Mouse (Mus musculus) lung, embryonic 15.5 days (tissue): ENCODE measurements at regions not wholly inside any gene's neighbourhood (a gene's known extent, or its start where the extent isn't known, plus 50 kb on each side); places are given as distances from the start of the nearest gene placed in this dataset.
"Not testable (repeated sequence)": the region's sequence is repeated elsewhere in the genome, so short reads cannot be mapped to it uniquely, and the experiment has no call there.

ENCODE experiments used
- ATAC-seq: fragments of 200-750 bp; cut with Nextera tagmentation; 2 replicates; pipeline ENCODE4 v1.8.0; 2017; ENCODE audit warnings: moderate number of reproducible peaks, borderline replicate concordance; ENCODE audit not compliant: low FRiP score, low TSS enrichment; ENCODE audit errors: extremely low read depth
- H3K27ac ChIP-seq: fragments of 300-500 bp; sonication (generic); 2 replicates; pipeline ENCODE4 v1.5.1; 2015; ENCODE audit warnings: moderate library complexity, mild to moderate bottlenecking, inconsistent platforms
- H3K27me3 ChIP-seq: fragments of 300-500 bp; sonication (generic); 2 replicates; pipeline ENCODE4 v1.6.1; 2015; ENCODE audit warnings: inconsistent platforms
- H3K36me3 ChIP-seq: fragments of 300-500 bp; sonication (generic); 2 replicates; pipeline ENCODE4 v1.6.1; 2015; ENCODE audit warnings: inconsistent platforms
- H3K4me1 ChIP-seq: fragments of 300-500 bp; sonication (generic); 2 replicates; pipeline ENCODE4 v1.6.1; 2015; ENCODE audit warnings: inconsistent platforms
- H3K4me2 ChIP-seq: fragments of 300-500 bp; sonication (generic); 2 replicates; pipeline ENCODE4 v1.6.1; 2015; ENCODE audit warnings: inconsistent platforms, mild to moderate bottlenecking, moderate library complexity
- H3K4me3 ChIP-seq: fragments of 300-500 bp; sonication (generic); 2 replicates; pipeline ENCODE4 v1.5.1; 2015; ENCODE audit warnings: mild to moderate bottlenecking, inconsistent platforms
- H3K9ac ChIP-seq: fragments of 300-500 bp; sonication (generic); 2 replicates; pipeline ENCODE4 v1.6.1; 2015; ENCODE audit warnings: inconsistent platforms
- H3K9me3 ChIP-seq: fragments of 300-500 bp; sonication (generic); 2 replicates; pipeline ENCODE4 v1.6.1; 2016; ENCODE audit warnings: inconsistent platforms
- WGBS: fragments of 180-500 bp; shearing (Covaris S2); methylation state at CpG from one replicate; pipeline ENCODE4 v1.1.7; 2015; 5-methylcytosine and 5-hydroxymethylcytosine counted together

DNA sequence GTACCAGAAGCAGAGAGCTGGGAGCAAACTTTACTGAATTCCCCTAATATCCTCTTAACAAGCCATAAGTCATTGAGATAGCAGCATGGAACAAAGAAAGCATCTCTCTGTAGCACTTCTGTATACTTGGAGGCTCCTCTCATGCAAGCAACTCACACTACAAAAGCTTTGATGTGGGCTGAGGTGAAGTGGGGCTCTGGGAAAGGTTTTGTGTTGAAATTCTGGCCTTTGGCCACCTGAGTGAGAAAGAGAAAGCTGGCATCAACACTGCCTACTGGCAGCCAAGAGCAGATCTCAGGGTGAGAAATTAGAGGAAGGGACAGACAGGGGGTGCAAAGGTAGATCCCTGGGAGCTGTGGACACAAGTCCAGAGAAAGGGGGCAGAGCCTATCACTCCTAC, 477.0 kb upstream of the 2610301B20Rik start:
- no peak for ATAC-seq
- Histone ChIP-seq H3K36me3 (no peaks in the 10 kb centered on the region), H3K4me3 (no peak overlapping the region), H3K4me1 (no peaks in the 10 kb centered on the region), H3K4me2 (no peak overlapping the region), H3K9me3 (no peaks in the 10 kb centered on the region), H3K9ac (no peak overlapping the region), H3K27me3 (no peaks in the 10 kb centered on the region), H3K27ac (no peak overlapping the region)

GRCm38 (mm10) chr4:10398075-10398474, 476.2 kb upstream of the 2610301B20Rik start:
- ATAC-seq, result no peak
- no peaks in the 10 kb centered on the region for H3K9me3 ChIP-seq
- no peaks in the 10 kb centered on the region for H3K27me3 ChIP-seq
- no peak overlapping the region for H3K27ac ChIP-seq
- H3K9ac ChIP-seq, result no peak overlapping the region
- no peaks in the 10 kb centered on the region for H3K36me3 ChIP-seq
- H3K4me3 ChIP-seq, result no peak overlapping the region
- H3K4me2 ChIP-seq, result no peak overlapping the region
- 78% methylated on average over 2 of the region's 2 CpGs for WGBS
- H3K4me1 ChIP-seq, result no peaks in the 10 kb centered on the region

DNA sequence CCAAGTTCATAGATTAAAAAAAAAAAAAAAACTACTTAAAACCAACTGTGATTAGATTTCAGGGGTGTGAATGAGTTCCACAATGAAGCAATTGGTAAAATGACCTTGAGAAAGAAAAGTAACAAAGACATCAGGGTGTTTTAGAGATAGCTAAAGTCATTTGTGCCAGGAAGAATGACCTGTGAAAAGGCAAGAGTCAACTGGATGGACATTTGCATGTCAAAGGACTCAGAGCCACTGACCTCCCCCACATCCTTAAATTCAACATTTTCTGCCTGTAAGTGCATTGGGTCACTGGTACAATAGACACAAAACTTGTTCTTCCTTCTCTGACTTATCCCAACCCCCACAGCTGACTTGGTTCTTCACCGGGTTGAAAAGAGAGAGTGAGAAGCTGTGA, 474.6 kb upstream of the 2610301B20Rik start:
- Histone ChIP-seq H3K9ac (no peak overlapping the region), H3K36me3 (no peaks in the 10 kb centered on the region), H3K4me2 (no peak overlapping the region), H3K27ac (no peak overlapping the region), H3K9me3 (no peaks in the 10 kb centered on the region), H3K27me3 (no peaks in the 10 kb centered on the region), H3K4me3 (no peak overlapping the region), H3K4me1 (no peaks in the 10 kb centered on the region)
- 46% methylated on average over 1 of the region's 1 CpGs for WGBS
- no peak for ATAC-seq

- H3K9ac ChIP-seq, result no peak overlapping the region
- H3K36me3 ChIP-seq, result no peaks in the 10 kb centered on the region
- no peak overlapping the region for H3K4me3 ChIP-seq
- no peaks in the 10 kb centered on the region for H3K9me3 ChIP-seq
- no peak for ATAC-seq
- no peaks in the 10 kb centered on the region for H3K4me1 ChIP-seq
- no peaks in the 10 kb centered on the region for H3K27me3 ChIP-seq
- H3K4me2 ChIP-seq, result no peak overlapping the region
- no peak overlapping the region for H3K27ac ChIP-seq
Measured at GRCm38 (mm10) chr4:10402928-10403327, 471.4 kb upstream of the 2610301B20Rik start.

DNA sequence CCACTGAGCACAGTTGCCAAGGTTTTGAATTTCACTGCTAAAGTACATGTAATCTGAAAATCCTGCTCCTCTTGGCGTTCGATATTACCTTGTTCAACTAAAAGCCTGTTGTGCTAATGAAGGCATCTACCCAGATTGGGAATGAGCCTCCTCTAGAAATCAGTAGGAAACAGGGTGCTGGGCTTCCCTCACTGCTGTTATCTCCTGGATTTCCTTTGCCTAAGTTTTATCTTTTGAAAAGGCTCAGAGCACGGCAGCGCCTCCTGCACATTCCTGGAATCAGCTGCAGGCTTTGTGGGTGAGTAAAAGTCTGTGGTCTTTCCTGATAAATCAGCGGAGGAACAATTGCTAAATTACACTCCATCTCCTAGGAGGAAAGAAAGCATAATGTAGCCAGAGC, 469.9 kb upstream of the 2610301B20Rik start:
- Histone ChIP-seq H3K9ac (no peak overlapping the region), H3K4me1 (no peaks in the 10 kb centered on the region), H3K4me3 (no peak overlapping the region), H3K9me3 (no peaks in the 10 kb centered on the region), H3K4me2 (no peak overlapping the region), H3K27me3 (no peaks in the 10 kb centered on the region), H3K27ac (no peak overlapping the region), H3K36me3 (no peaks in the 10 kb centered on the region)
- WGBS, result 43% methylated on average over 5 of the region's 5 CpGs
- no peak for ATAC-seq

DNA sequence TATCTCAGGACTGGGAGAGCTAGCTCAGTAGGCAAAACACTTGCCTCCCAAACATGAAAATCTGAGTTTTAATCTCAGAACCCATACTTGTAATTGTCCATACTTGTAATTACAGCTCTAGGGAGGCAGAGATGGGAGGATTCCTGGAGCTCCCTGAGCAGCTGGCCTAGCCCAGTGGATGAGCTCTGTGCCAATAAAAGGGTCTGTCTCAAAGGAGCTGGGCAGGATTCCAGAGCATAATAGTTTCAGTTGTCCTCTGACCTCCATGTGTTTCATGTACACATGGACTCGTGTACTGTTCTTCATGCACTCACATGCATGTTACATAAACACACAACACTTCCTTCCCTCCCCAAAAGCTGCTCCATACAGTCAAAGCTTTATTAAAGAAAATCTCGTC, 469.2 kb upstream of the 2610301B20Rik start:
- no peaks in the 10 kb centered on the region for H3K9me3 ChIP-seq

GRCm38 (mm10) chr4:10414274-10414673, 460.0 kb upstream of the 2610301B20Rik start:
- no peak for ATAC-seq
- no peak overlapping the region for H3K4me3 ChIP-seq
- H3K36me3 ChIP-seq, result no peaks in the 10 kb centered on the region
- no peak overlapping the region for H3K4me2 ChIP-seq
- no peaks in the 10 kb centered on the region for H3K27me3 ChIP-seq
- H3K9ac ChIP-seq, result no peak overlapping the region
- no peaks in the 10 kb centered on the region for H3K4me1 ChIP-seq
- H3K27ac ChIP-seq, result no peak overlapping the region
- no peaks in the 10 kb centered on the region for H3K9me3 ChIP-seq

More for the DNA sequence above, 469.2 kb upstream of the 2610301B20Rik start:
- Histone ChIP-seq H3K27me3 (no peaks in the 10 kb centered on the region), H3K36me3 (no peaks in the 10 kb centered on the region), H3K4me1 (no peaks in the 10 kb centered on the region), H3K9ac (no peak overlapping the region), H3K27ac (no peak overlapping the region), H3K4me3 (no peak overlapping the region), H3K4me2 (no peak overlapping the region)
- WGBS, result 22% methylated on average over 2 of the region's 2 CpGs
- ATAC-seq, result peak; percentile 80; the same call in 1 of the 2 replicates

- Histone ChIP-seq H3K4me1 (no peaks in the 10 kb centered on the region), H3K27ac (no peak overlapping the region), H3K9me3 (no peaks in the 10 kb centered on the region), H3K4me3 (no peak overlapping the region), H3K27me3 (no peaks in the 10 kb centered on the region), H3K36me3 (no peaks in the 10 kb centered on the region), H3K4me2 (no peak overlapping the region), H3K9ac (no peak overlapping the region)
- no peak for ATAC-seq
- 31% methylated on average over 1 of the region's 1 CpGs for WGBS
Measured at GRCm38 (mm10) chr4:10421354-10421753, 452.9 kb upstream of the 2610301B20Rik start.

GRCm38 (mm10) chr4:10434438-10434837, 439.9 kb upstream of the 2610301B20Rik start:
- Histone ChIP-seq H3K9me3 (no peaks in the 10 kb centered on the region), H3K36me3 (no peaks in the 10 kb centered on the region), H3K4me3 (no peak overlapping the region), H3K9ac (no peak overlapping the region), H3K27ac (no peak overlapping the region), H3K27me3 (no peaks in the 10 kb centered on the region), H3K4me2 (no peak overlapping the region), H3K4me1 (no peaks in the 10 kb centered on the region)
- 95% methylated on average over 4 of the region's 4 CpGs for WGBS
- no peak for ATAC-seq

DNA sequence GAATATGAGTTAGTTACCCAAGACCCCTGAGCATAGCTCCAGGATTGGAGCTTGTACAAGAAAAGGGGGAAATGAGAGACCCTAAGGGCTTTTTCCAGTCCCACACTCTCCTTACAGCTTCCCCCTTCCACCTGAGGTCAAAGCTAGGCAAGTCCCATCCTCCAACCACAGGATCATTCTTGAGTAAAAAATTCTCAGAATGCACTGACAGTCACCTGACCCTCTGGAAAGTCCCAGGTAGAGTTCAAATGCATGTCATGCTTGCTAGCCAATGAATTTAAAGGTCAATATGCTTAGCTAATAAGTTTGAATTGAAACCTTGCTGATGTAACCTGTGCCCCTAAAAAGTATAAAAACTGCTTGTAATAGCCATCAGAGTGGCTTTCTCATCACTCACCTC, 434.4 kb upstream of the 2610301B20Rik start:
- H3K4me2 ChIP-seq, ATAC-seq, H3K9ac ChIP-seq, H3K9me3 ChIP-seq, H3K27ac ChIP-seq, H3K4me3 ChIP-seq, H3K36me3 ChIP-seq, H3K27me3 ChIP-seq, H3K4me1 ChIP-seq: not testable (repeated sequence)

DNA sequence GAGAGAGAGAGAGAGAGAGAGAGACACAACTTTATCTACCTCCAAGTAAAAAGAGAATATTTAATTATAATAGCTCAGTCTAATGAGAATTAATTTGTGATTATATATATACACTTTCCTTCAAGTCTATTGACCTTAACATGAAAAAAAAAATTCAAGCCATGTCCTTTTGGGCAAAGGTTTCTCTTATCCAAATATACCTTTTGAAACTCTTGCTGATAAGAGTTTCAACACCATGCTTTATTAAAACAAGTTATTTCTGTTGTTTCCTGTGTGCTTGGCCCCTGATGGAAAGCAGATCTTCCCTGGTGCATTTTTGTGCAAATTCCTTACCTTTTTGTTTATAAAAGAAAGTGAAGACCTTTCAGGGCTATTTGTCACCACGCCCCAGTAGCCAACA, 414.7 kb upstream of the 2610301B20Rik start:
- 31% methylated on average over 1 of the region's 1 CpGs for WGBS
- no peaks in the 10 kb centered on the region for H3K4me1 ChIP-seq
- H3K36me3 ChIP-seq, result no peaks in the 10 kb centered on the region
- H3K4me2 ChIP-seq, result no peak overlapping the region
- H3K9ac ChIP-seq, result no peak overlapping the region
- H3K27ac ChIP-seq, result no peak overlapping the region
- H3K27me3 ChIP-seq, result no peaks in the 10 kb centered on the region
- H3K9me3 ChIP-seq, result no peaks in the 10 kb centered on the region
- no peak for ATAC-seq
- H3K4me3 ChIP-seq, result no peak overlapping the region

DNA sequence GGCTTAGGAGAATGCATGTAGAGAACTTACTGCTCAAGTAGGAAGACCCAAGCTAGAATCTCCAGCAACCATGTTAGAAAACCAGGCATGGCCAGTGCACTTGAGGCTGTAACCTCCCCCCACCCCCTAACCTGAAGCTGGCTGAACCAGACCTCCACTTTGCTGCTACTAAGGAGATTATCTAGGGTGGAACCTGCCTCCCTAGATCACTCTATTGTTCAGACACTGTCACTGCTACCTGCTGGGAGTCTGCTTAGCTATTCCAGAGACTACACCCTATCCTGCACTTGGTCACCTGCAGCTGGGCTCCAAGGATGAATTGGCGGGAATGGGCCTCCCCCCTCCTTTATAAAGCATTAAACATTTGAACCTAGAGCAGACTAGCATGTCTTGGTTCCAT, 393.4 kb upstream of the 2610301B20Rik start:
- Histone ChIP-seq H3K4me3 (no peak overlapping the region), H3K9me3 (no peaks in the 10 kb centered on the region), H3K4me2 (no peak overlapping the region), H3K27me3 (no peaks in the 10 kb centered on the region), H3K4me1 (no peaks in the 10 kb centered on the region), H3K36me3 (no peaks in the 10 kb centered on the region), H3K27ac (no peak overlapping the region), H3K9ac (no peak overlapping the region)
- ATAC-seq, result no peak
- 75% methylated on average over 1 of the region's 1 CpGs for WGBS

DNA sequence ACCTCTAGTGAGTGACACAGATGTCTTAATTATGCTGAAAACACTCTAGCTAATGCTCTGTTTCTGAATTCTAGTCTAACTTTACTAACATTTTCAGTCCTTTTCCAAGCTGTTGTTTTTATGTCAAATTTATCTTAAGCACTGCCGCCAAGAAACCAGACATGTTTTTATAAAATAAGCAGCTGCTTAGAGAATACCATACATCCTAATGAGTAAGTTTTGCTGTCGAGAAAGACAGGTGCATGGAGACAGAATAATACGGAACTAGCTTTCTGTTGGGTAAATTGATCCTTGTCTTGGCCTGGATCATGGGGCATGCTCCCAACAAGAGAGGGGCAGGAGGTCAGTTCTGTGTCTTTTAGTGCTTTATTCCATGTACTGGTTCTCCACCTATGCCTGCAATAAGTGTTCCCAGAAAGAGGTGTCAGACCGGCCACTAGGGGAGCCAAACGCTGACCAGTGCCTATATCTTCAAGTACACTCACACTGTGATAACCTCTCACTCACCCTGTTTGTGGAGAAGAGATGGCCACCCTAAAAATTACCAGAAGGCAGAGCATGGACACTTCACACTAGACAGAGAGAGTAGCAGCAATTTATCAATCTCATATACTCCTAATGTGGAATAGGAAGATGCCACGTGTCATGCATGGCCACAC, 366.0 kb upstream of the 2610301B20Rik start:
- H3K4me3 ChIP-seq, result no peak overlapping the region
- ATAC-seq, result no peak
- no peaks in the 10 kb centered on the region for H3K36me3 ChIP-seq
- WGBS, result 29% methylated on average over 6 of the region's 6 CpGs
- H3K4me1 ChIP-seq, result no peaks in the 10 kb centered on the region
- H3K27me3 ChIP-seq, result no peaks in the 10 kb centered on the region
- no peak overlapping the region for H3K4me2 ChIP-seq
- no peak overlapping the region for H3K9ac ChIP-seq
- H3K27ac ChIP-seq, result no peak overlapping the region
- no peaks in the 10 kb centered on the region for H3K9me3 ChIP-seq
